Mouse (Mus musculus): ENCODE results near the gene Ttc7b.

DNA sequence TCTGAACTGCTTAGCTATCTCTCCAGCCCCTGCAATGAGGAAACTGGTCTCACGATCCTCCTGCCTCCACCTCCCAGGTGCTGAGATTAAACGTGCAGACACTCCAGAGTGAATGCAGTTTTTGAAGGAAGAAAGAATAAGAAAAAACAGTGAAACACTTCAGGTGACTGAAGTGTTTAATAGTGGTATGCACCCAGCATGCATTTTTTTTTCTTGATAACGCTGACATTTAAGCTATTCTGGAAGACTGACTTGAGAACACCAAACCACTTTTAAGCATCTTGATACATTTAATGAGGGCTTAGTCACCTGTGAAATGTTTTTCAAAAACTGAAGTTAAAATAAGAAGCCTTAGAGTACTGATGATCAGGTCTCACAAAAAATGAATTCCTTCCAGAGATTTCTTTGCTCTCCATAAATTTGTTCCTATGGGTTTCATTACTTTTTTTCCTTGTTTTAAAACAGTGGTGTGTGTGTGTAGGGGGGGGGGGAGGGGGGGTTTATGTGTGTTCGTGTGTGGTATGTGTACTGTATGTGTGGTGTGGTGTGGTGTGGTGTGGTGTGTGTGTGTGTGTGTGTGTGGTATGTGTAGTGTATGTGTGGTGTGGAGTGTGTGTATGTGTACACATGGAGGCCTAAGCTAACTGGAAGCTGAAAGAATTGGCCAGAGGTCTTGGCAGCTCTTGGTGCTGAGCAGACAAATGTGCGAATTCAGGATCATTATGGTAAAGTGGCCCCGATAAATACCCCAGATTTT is 23.0 kb upstream of the Ttc7b start:
- TF ChIP-seq MYOD1 (IDR thresholded peaks at IDR 0.05; ENCODE audit: control insufficient read depth, insufficient read length, low read depth), result no peak
- TF ChIP-seq CTCF (IDR thresholded peaks at IDR 0.05; ENCODE audit: control insufficient read depth, insufficient read depth, insufficient read length), result no peak

Data from C2C12 (cell line).